Mouse (Mus musculus) forebrain, embryonic 12.5 days (tissue): ENCODE results near the gene Olfr1414. TPM values are rescaled to one million over a fixed set of nuclear protein-coding genes. Genes with fewer than 3 reads are reported as not detected.
A peak's percentile ranks its signal among the peaks of the same experiment; 100 is the strongest.

Source experiments
- ATAC-seq: fragments of 200-750 bp; cut with Nextera tagmentation; 2 replicates; pipeline ENCODE4 v1.8.0; 2017; ENCODE audit warnings: moderate TSS enrichment; ENCODE audit not compliant: low FRiP score
- H3K27ac ChIP-seq: fragments of 300-500 bp; sonication (generic); 2 replicates; pipeline ENCODE4 v1.5.1; 2016; ENCODE audit warnings: mild to moderate bottlenecking
- H3K27me3 ChIP-seq: fragments of 300-500 bp; sonication (generic); 2 replicates; pipeline ENCODE4 v1.6.1; 2016; ENCODE audit warnings: mild to moderate bottlenecking
- H3K36me3 ChIP-seq: fragments of 300-500 bp; sonication (generic); replicated peaks from 2 replicates; pipeline ENCODE4 v1.6.1; 2016; ENCODE audit warnings: mild to moderate bottlenecking
- H3K4me1 ChIP-seq: fragments of 300-500 bp; sonication (generic); 2 replicates; pipeline ENCODE4 v1.6.1; 2016
- H3K4me2 ChIP-seq: fragments of 300-500 bp; sonication (generic); 2 replicates; pipeline ENCODE4 v1.6.1; 2016; ENCODE audit warnings: mild to moderate bottlenecking, moderate library complexity
- H3K4me3 ChIP-seq: fragments of 300-500 bp; sonication (generic); replicated peaks from 2 replicates; pipeline ENCODE4 v1.5.1; 2016; ENCODE audit warnings: mild to moderate bottlenecking
- H3K9ac ChIP-seq: fragments of 300-500 bp; sonication (generic); 2 replicates; pipeline ENCODE4 v1.6.1; 2016; ENCODE audit warnings: mild to moderate bottlenecking
- H3K9me3 ChIP-seq: fragments of 300-500 bp; sonication (generic); 2 replicates; pipeline ENCODE4 v1.6.1; 2016
- WGBS: fragments of 180-500 bp; shearing (Covaris S2); methylation state at CpG from one replicate; pipeline ENCODE4 v1.1.7; 2016; 5-methylcytosine and 5-hydroxymethylcytosine counted together
- microRNA-seq: library from miRNA; unstranded; fragments of <30 nt; microRNA quantifications from one replicate; pipeline ENCODE4, GENCODE M21; 2017
- polyA plus RNA-seq: library from polyadenylated mRNA; unstranded; fragments of >200 nt; fragmentation: Nextera tagmentation; extraction: Ambion mirVana; gene quantifications from 2 replicates; pipeline ENCODE4 v1.2.1, GENCODE M21; 2016

Olfr1414 gene
- polyA plus RNA-seq, 1 experiment from 2014 or later = 0.05 TPM

GRCm38 (mm10) chr1:92473165-92474041 lies 45.1 kb downstream of the Olfr1414 start, which contains the start of gene Ndufa10:
Gene Ndufa10 (minus strand): TSS chr1:92473860.
- Histone ChIP-seq H3K27ac (peak within 1 kb of the TSS; percentile 59), H3K4me1 (peaks cover 15% of the 10 kb centered on the region), H3K4me3 (peak within 1 kb of the TSS; percentile 97), H3K9me3 (no peaks in the 10 kb centered on the region), H3K27me3 (peaks cover 3% of the 10 kb centered on the region; the same call in 1 of the 2 replicates), H3K4me2 (peak within 1 kb of the TSS; percentile 86), H3K36me3 (peaks cover 26% of the 10 kb centered on the region), H3K9ac (peak within 1 kb of the TSS; percentile 90)
- WGBS = 1% methylated on average over 67 of the region's 67 CpGs
- ATAC-seq = peak; percentile 96

- no peak overlapping the region for H3K9ac ChIP-seq
- ATAC-seq = no peak
- H3K27ac ChIP-seq = no peak overlapping the region
- H3K27me3 ChIP-seq = no peaks in the 10 kb centered on the region
- H3K36me3 ChIP-seq = peaks cover 71% of the 10 kb centered on the region
- H3K4me1 ChIP-seq = peaks cover 10% of the 10 kb centered on the region
- no peak overlapping the region for H3K4me3 ChIP-seq
- 87% methylated on average over 4 of the region's 4 CpGs for WGBS
- H3K9me3 ChIP-seq = no peaks in the 10 kb centered on the region
- no peak overlapping the region for H3K4me2 ChIP-seq
These were observed 49.6 kb downstream of the Olfr1414 start for GRCm38 (mm10) chr1:92468891-92469290.

DNA sequence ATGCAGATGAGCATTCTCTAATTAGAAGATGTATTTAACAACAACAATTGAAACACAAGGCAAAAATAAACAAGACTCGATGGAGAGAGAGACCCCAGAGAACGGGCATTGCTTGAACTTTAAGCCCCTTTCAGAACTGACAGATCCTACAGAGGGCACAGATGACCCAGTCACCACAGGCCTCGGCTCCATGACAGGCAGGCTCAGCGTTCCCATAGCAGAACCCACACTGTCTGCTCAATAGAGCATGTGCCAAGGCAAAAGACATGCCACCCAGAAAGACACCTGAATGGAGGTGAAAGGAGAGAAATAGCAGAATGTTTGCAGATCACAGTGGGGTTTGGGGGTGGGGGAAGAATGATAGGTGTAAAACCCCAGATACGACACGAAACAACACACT lies 60.0 kb downstream of the Olfr1414 start:
- no peaks in the 10 kb centered on the region for H3K9me3 ChIP-seq
- no peak overlapping the region for H3K4me3 ChIP-seq
- H3K9ac ChIP-seq = no peak overlapping the region

GRCm38 (mm10) chr1:92457758-92458157 lies 60.7 kb downstream of the Olfr1414 start:
- no peak overlapping the region for H3K4me3 ChIP-seq
- H3K36me3 ChIP-seq = peaks cover 81% of the 10 kb centered on the region
- H3K27me3 ChIP-seq = no peaks in the 10 kb centered on the region
- no peaks in the 10 kb centered on the region for H3K9me3 ChIP-seq
- H3K9ac ChIP-seq = no peak overlapping the region
- no peak overlapping the region for H3K4me2 ChIP-seq
- no peaks in the 10 kb centered on the region for H3K4me1 ChIP-seq
- H3K27ac ChIP-seq = no peak overlapping the region
- ATAC-seq = no peak

More for the DNA sequence above, 60.0 kb downstream of the Olfr1414 start:
- H3K36me3 ChIP-seq = peaks cover 80% of the 10 kb centered on the region
- H3K27ac ChIP-seq = no peak overlapping the region
- no peak overlapping the region for H3K4me2 ChIP-seq
- WGBS = 92% methylated on average over 6 of the region's 6 CpGs
- no peaks in the 10 kb centered on the region for H3K27me3 ChIP-seq
- no peak for ATAC-seq
- no peaks in the 10 kb centered on the region for H3K4me1 ChIP-seq

Small RNAs within 50 kb of the gene (microRNA-seq; reads per million reads assigned to microRNA genes)
- gene Mir6900 = 6.1 reads per million, percentile 21 among the genes with 10 or more reads in this experiment

Other genes starting within 250 kb of the Olfr1414 start
- gene Ndufa10, start 44.8 kb downstream of the Olfr1414 start, polyA plus RNA-seq = 228 and 234 TPM in 2 replicates
- gene Olfr1416, start 33.5 kb downstream of the Olfr1414 start, polyA plus RNA-seq = not detected in 2 replicates
- gene Olfr1415, start 22.6 kb downstream of the Olfr1414 start, polyA plus RNA-seq = not detected in 2 replicates
- not detected in 2 replicates for gene Olfr1413, start 52.7 kb upstream of the Olfr1414 start, polyA plus RNA-seq
- gene Olfr1412, start 67.1 kb upstream of the Olfr1414 start, polyA plus RNA-seq = not detected in 2 replicates
- gene Olfr1411, start 75.8 kb upstream of the Olfr1414 start, polyA plus RNA-seq = not detected in 2 replicates
- gene Olfr1410, start 87.1 kb upstream of the Olfr1414 start, polyA plus RNA-seq = not detected in 2 replicates
- not detected in 2 replicates for gene Olfr12, start 99.1 kb upstream of the Olfr1414 start, polyA plus RNA-seq
- gene Cops9, start 123.3 kb upstream of the Olfr1414 start, polyA plus RNA-seq = 383 and 390 TPM in 2 replicates
- gene Otos, start 130.2 kb upstream of the Olfr1414 start, polyA plus RNA-seq = 0.12 and 0.20 TPM in 2 replicates